Mouse (Mus musculus): ENCODE results near the gene Slc9a3r2.
"Not testable (repeated sequence)": the region's sequence is repeated elsewhere in the genome, so short reads cannot be mapped to it uniquely, and the experiment has no call there.

The Slc9a3r2 gene

DNA sequence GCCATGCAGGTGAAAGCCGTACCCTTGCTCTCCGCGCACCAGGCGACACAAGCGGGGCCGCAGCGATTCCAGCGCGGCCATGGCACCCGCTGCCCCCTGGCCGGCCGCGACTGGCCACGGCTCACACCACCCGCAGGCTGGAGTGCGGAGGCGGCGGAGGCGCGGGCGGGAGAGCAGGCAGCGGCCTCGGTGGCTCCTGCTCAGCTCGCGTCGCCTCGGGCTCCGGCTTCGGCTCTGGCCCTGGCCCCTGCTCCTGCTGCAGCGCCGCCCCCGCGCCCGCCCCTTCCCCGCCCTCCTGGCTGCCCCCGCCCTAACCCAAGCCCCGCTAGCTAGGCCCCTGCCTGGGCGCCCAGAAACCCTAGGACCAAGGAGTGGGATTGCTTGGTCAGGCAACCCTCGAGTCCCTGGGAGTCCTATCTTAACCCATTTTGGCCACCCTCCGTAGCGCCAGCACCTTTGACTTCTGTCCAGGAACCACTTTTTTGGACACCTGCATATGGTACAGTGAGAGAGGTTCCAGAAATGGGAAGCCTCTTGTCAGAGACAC is at the start of gene Slc9a3r2:
Gene Slc9a3r2 (minus strand): TSS at position 258 of the 547 bp plus-strand sequence.
- DNase-seq (ENCODE audit: low spot score), result peak; percentile 61

DNA sequence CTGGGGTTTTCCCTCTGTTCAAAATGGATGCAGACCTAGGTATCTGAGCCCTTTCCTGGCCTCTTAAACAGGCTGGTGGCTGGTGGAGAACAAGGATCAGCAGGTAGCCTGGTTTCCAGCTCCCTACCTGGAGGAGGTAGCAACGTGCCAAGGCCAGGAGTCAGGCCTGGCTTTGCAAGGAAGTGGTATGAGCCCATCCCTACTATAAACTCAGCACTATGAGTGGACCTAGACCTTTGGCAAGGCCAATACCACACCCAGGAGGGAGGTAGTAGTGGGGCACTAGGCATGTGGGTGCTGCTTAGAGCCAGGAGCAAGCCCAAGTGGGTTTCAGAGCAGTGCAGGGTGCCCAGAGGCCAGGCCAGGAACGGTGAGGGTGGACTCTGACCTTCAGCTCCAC is 49.3 kb upstream of the Slc9a3r2 start:
- DNase-seq (ENCODE audit: low spot score), result no peak

DNA sequence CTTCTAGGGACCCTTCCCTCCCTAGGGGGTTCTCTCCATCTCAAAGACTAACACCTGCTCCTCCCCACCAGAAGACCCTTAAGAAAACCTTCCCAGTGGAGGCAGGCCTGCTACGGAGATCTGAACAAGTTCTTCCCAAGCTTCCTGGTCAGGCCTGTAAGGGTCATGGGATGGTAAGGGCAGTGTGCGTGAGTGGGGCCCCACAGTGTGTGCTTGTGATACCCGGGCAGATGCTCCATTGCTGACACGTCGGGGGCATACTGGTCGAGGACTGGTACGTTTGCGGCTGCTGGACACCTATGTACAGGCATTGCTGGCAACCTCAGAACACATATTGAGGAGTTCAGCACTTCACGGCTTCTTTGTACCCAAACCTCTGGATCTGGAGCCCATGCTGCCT is 48.6 kb upstream of the Slc9a3r2 start:
- no peak for DNase-seq (ENCODE audit: low spot score)

DNA sequence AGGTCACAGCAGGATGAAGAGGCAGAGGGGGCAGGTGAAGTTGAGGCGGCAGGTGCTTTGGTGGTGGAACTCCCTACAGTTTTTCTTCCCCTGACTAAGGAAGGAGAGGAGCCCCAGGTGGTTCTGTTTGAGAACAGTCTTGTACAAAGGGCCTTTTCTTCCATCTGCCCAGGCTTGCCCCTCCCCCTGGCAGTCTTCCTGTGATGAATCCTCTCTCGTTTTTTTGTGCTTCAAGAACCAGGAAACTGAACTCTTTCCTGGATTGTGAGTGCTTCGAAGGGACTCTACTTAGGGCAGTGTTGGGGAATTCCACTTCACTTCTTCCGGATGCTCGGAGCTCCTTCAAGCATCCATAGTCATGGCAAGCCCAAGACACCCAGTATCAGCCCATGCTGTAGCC is 47.9 kb upstream of the Slc9a3r2 start:
- no peak for DNase-seq (ENCODE audit: low spot score)

DNA sequence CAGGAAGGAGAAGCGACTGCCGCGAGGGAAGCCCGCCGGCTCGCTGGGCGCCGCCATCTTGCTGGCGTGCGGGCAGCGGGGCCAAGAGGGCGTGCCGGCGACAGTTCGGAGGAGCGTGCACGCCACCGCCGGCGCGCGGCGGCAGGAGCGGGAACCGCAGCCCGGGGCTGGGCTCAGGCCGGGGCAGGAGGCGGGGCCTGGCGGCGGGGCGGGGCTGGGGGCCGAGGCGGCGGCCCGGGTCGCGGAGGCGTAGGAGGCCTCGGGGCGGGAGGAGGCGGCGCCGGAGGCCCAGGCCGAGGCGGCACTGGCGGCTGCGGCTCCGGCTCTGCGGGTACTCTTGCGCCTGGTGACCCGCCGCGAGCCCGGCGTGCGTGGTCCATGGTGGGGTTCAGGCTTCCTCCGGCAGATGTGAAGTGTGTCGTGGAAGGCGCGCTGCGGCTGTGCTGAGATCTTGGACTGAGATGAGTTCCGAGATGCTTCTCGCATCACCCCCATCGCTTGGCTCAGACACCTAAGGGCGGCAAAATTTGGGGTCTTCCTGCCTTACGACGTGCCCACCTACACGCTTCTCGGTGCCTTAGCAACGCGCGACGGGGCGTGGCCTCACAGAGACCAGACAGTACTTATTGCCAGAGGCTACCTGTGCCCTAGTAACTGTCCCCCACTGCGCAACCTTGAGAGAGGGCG is 46.0 kb upstream of the Slc9a3r2 start, which contains the start of the genes Gfer and Noxo1:
Gene Gfer (minus strand): TSS at position 146 of the 687 bp plus-strand sequence.
Gene Noxo1 (plus strand): TSS at position 224 of the 687 bp plus-strand sequence.
- peak; percentile 86 for DNase-seq (ENCODE audit: low spot score)

DNA sequence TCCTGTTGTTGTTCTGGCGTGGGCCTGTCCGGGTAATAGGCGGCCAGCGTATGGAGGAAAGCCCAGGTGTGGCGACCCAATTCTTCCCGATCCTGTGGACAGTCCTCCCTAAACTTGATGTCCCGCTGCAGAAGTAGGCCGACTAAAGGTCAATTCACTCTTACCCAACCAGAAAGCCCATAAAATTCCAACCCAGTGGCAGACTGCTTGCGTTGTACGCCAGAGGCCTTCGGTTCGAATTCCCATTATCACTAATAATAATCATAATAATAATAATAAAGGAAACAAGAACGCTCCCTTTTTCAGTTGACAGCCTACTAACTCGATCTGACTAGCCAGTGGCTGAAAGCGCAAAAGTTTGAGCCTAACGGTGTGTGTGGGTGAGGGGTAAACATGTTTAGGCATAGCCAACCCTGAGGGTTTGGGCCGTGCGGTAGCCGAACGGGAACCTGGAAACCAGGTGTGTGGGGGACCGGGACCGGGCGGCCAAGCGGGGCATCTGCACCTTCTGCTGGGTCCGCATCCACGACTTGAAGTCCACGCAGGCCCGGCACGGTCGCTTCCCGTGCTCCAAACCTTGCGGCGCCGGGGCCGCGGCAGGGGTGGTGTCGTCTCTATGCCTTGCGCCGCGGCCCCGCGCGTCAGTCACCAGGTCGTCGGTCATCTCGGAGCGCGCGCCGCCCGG is 45.3 kb upstream of the Slc9a3r2 start:
- no peak for DNase-seq (ENCODE audit: low spot score)

DNA sequence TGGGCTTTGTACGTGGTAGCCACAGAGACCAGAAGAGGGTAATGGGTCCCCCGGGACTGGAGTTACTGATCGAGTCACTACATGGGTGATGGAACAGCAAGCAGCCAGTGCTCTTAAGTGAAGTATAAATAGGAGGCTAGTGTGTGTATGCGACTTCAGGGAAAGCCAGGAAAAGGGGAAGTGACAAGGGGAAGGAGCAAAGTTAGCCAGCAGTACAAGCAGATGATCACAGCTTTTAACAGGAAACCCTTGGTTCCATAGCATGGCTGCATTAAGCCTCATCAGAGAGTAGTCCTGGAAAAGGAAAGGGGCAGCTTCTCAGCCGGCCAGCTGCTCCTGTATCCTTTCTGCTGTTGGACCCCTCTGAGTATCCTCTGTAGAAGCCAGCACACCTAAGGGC is 42.3 kb upstream of the Slc9a3r2 start:
- no peak for DNase-seq (ENCODE audit: low spot score)

DNA sequence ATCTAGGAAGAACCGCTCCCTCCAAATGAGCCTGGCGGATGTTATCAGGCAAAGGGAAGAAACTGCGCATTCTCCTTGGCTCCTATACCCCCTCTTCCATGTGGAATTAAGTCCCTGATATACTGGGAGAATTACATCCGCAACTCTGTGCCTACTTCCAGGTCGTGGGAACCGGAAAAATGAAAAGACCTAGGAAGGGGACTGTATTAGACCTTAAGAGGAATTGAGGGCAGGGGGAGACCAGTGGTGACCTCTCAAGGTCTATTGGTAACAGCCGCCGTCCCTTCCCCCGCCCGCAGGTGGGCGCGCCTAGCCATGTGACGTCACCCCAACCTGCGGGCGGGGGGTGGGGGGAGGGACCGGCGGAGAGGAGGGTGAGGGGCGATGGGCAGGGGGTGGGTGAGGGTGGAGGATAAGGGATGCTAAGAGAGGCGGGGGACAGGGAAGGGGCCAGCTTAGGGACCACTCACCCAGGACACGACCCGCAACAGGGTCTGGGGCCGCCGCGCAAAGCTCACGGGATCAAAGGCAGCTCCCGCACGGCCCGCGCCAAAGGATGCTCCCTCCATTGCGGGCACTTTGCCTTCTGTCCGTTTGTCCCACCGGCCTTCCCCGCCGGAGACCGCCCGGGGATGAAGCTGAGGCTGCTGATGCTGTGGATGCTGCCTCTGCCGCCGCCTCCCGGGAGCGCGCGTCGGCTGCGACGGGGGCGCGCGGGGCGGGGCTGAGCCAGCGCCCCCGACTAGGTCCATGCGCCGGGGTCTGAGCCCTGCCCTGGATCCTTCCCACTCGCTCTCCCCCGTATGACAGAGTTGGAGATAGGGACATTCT is 39.3 kb upstream of the Slc9a3r2 start, which contains the start of gene Syngr3:
Gene Syngr3 (minus strand): TSS at position 705 of the 831 bp plus-strand sequence.
- DNase-seq (ENCODE audit: low spot score), result no peak

DNA sequence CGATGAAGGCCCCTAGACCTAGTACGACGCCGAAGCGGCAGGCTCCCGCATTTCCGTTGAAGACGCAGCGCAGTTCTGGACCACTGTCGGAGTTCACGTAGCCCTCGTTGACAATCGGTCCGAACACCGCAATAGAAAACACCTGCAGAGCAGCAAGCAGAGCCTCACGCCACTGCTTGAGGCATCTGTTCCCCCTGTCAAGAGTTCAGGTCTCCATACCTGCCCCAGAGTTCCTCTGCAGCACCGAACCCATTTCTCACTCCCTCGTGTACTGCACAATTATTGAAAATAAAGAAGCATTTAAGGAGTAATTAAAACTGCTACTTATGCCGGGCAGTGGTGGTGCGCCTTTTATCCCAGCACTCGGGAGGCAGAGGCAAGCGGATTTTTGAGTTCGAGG is 37.5 kb upstream of the Slc9a3r2 start:
- no peak for DNase-seq (ENCODE audit: low spot score)

DNA sequence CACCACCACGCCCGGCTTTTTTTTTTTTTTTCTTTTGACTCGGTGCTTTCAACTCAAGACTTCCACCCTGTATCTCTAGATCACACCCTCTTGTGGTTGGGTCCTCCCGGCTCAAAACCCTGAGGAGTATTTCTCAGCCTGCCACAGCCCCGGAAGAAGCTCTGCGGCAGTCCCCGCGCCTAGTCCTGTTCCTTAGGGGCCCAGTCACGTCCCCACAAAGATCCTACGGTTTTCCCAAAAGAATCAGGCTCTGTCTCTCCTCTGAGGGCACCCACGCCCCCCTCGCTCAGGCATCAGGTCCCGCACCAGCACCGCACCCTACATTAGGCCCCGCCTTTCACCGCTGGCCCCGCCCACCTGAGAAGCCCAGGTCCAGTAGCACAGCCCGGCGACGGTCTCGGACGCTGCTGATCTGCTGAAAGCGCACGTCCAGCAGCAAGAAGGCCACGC is 37.0 kb upstream of the Slc9a3r2 start:
- DNase-seq (ENCODE audit: low spot score), result peak; percentile 56

DNA sequence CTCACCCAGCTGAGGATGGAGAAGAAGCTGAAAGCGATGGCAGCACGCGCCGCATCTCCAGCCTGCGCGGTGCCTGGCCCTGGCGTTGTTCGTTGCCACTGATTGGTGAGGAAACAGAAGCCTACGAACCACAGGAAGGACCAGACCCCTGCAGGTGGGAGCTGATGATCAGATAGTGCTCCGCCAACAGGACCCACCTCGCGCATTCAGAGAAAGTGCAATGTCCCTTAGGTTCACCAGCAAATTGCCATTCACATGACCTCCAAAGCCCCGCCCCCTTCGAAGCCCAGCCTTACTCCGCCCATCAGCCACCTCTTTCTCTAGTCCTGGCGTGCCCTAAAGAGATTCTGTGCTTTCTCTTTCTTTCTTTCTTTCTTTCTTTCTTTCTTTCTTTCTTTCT is 36.4 kb upstream of the Slc9a3r2 start:
- peak; percentile 60 for DNase-seq (ENCODE audit: low spot score)

DNA sequence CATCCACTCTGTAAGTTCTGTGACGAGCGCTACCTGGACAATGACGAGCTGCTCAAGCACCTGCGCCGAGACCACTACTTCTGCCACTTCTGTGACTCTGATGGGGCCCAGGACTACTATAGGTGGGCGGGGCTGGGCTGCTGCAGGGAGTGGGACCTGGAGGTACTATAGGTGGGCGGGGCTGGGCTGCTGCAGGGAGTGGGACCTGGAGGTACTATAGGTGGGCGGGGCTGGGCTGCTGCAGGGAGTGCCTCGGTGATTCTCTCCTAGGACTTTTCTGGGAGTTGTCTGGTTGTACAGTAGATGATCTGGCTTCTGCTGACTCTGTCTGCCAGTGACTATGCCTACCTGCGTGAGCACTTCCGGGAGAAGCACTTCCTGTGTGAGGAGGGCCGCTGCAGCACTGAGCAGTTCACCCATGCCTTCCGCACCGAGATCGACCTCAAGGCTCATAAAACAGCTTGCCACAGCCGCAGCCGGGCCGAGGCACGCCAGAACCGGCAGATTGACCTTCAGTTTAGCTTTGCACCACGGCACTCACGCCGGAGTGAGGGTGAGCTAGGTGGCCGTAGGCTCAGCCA is 27.5 kb upstream of the Slc9a3r2 start:
- DNase-seq (ENCODE audit: low spot score), result no peak

DNA sequence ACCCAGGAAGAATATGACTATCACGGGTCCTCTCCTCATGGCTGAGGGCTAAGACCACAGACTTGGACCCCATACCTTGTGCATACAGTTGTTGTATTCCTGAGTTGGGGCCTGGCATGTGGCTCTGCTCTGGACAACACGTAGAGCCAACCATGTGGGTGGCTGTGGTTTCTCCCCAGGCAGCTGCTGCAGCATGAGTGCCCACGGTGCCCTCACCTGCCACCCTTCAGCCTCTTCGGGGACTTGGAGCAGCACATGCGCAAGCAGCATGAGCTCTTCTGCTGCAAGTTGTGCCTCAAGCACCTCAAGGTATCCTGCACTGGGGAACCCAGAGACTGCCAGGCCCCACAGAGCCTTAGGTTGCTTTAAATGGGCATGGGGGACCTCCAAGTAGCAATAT is 26.8 kb upstream of the Slc9a3r2 start:
- no peak for DNase-seq (ENCODE audit: low spot score)

DNA sequence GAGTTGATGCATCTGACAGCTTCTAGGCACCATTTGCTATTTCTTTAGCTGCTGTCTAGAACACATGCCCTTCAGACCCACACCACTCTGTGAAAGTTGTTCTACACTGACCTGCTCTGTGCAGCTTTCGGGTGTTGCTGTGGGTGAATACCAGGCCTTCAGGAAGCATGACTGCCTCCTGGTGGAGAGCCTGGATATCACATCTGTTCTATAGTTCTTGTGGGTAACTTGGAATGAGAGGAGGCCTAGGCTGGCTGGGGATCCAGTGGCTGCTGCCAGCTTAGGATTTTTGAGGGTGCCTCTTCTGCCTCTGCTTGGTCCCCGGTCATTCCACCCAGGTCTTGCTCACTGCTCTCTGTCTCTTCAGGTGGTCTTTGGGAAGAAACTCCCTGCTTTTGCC is 26.1 kb upstream of the Slc9a3r2 start:
- peak; percentile 75 for DNase-seq (ENCODE audit: low spot score)

DNA sequence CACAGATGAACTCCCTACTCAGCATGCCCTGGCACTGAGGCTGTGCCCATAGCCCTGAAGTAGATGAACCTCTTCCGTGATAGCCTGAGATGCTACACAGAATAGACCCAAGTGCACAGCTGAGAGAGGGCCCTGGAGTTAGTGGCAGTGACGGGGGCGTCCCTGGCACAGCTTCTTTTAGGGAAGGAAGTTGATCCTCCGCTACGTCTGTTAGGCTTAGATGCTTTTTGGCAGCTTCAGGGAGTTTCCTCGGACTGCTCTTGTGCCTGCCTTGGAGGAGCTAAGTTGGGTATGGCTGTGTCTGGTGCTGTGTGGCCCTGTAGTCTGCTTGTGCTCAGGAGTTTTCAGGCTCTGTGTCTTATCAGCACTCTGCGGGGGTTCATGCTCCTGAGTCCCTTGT is 24.1 kb upstream of the Slc9a3r2 start:
- DNase-seq (ENCODE audit: low spot score), result no peak

DNA sequence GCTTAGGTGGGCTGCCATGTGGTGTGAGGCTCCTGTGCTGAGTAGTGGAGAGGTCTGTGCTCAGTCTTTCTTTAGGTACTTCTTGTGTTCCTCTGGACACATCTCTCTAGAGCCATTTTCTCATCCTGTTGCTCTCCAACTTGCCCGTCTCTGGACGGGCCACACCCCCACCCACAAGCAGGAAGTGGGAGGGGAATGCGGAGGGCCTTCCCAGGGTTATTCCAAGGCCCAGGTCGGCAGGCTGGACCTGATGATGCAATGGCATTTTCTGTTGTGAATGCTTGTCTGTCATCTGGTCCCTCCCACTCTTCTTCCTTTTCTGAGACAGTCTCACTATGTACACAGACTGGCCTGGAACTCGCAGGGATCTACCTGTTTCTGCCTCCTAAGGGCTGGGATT is 22.0 kb upstream of the Slc9a3r2 start:
- DNase-seq (ENCODE audit: low spot score), result peak; percentile 74

DNA sequence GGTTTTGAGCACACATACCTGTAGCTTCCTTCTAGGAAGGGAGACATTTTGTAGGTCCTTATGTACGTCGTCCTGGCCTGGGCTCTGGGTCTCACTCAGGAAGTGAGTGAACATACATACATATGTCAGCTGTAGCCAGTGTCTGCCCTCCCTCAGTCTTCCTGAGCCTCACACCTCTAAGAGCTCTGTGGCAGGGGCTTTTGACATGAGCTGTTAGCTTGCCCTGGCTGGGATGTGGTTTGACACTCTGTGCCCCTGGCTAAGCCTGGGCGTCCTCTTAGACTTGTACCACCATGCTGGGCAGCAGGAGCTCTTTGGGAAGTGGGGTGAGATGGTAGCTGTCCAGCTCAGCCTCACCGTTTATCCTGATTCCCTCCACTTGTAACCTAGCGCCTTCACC is 21.2 kb upstream of the Slc9a3r2 start:
- no peak for DNase-seq (ENCODE audit: low spot score)

DNA sequence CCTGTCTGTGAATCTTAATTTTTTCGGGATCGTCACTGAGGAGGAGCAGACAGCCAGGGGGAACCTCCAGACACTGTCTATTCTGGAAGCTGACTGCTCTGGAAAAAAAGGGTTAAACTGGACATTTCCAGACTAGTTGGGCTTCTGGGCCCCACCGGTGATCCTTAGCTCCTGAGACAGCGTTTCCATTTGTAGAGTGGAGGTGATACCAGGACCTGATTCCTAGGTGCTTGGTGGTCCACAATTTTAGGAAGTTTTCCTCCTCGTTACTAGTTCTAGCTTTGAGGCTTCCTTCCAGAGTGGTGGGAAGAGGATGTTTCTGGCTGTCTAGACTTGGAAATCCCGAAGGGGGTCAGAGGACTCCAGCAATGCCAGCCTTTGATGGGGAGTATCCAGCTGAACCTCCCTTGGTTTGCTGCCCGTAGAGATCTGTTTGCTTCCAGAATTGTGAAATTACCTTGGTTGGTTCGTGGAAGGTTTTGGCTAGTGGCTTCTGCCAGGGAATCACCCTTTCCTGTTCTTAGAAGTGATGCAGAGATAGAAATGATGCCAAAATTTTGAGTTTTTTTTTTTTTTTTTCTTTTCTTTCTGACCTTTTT is 20.2 kb upstream of the Slc9a3r2 start:
- no peak for DNase-seq (ENCODE audit: low spot score)

DNA sequence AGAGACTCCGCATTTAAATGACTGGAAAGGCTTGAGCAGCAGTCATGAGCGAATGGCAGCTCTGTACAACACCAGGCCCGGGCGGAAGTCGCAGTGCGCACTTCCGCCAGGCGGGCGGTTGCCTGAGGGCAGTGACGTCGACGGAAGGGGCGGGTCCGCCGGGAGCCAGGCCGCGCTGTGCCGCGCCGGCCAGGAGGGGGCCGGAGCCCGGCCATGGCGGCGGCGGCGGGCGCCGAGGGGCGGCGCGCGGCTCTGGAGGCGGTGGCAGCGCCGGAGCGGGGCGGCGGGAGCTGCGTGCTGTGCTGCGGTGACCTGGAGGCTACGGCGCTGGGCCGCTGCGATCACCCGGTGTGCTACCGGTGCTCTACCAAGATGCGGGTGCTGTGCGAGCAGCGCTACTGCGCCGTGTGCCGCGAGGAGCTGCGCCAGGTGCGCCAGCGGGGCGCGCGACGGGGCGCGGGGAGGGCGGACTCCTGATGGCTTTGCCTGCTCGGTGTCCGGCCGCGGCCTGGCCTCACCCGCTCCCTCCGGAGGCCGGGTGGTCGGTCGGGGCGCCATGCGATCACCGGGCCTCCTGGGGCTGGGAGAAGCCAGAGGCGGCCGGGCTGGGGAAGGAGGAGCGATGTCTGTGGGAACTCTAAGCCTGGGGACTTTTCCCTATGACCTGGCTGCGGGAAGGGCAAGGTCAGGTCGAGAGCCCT is 19.6 kb upstream of the Slc9a3r2 start, which contains the start of gene Zfp598:
Gene Zfp598 (plus strand): TSS at position 143 of the 701 bp plus-strand sequence.
- DNase-seq (ENCODE audit: low spot score), result peak; percentile 96

DNA sequence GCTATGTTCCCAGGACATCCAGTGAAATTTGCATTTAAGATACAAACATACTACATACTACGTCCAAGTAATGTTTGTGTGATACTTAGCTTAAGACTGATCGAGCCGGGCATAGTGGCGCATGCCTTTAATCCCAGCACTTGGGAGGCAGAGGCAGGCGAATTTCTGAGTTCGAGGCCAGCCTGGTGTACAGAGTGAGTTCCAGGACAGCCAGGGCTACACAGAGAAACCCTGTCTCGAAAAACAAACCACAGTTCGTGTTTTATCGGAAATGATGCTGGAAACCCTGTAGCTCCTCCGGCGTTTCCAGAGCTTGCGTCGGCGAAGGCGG is 19.1 kb upstream of the Slc9a3r2 start:
- not testable (repeated sequence) for DNase-seq (ENCODE audit: low spot score)

DNA sequence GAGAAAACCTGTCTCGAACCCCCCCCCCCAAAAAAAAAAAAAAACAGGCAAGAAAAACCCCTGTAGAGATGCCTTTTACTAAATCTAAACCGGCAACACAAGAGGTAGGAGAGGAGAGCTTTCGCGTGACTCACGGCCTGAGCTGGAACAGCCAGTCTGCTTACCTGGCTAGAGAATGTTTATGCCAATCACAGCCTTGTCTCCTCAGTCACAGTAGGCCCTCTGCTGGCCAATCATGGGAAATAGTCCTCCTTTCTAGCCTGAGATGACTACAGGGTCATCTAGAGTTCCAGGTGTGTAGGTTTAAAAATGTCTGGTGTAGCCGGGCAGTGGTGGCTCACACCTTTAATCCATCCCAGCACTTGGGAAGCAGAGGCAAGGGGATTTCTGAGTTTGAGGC is 17.3 kb upstream of the Slc9a3r2 start:
- peak; percentile 90 for DNase-seq (ENCODE audit: low spot score)
